Mouse (Mus musculus) liver, embryonic 14.5 days (tissue): ENCODE measurements around the gene Hrh1. TPM values are rescaled to one million over a fixed set of nuclear protein-coding genes. Genes with fewer than 3 reads are reported as not detected.

Source experiments
- ATAC-seq: fragments of 200-750 bp; cut with Nextera tagmentation; 2 replicates; pipeline ENCODE4 v1.8.0; 2017; ENCODE audit warnings: moderate number of reproducible peaks, mild to moderate bottlenecking, moderate library complexity; ENCODE audit not compliant: insufficient read depth
- DNase-seq, 3 experiments: peaks; one replicate each; pipeline ENCODE4 v3.0.0-alpha.2; 2012 to 2013; ENCODE audit warnings: low read depth in 3 of 3, low spot score in 3 of 3
- H3K27ac ChIP-seq: fragments of 300-500 bp; sonication (generic); 2 replicates; pipeline ENCODE4 v1.5.1; 2014; ENCODE audit warnings: moderate library complexity, mild to moderate bottlenecking, control low read depth, inconsistent platforms
- H3K27me3 ChIP-seq: fragments of 300-500 bp; sonication (generic); 2 replicates; pipeline ENCODE4 v1.6.1; 2014; ENCODE audit warnings: mild to moderate bottlenecking, low read length, moderate library complexity; ENCODE audit not compliant: control insufficient read depth, insufficient read depth
- H3K36me3 ChIP-seq: fragments of 300-500 bp; sonication (generic); replicated peaks from 2 replicates; pipeline ENCODE4 v1.6.1; 2014; ENCODE audit warnings: low read depth; ENCODE audit not compliant: control insufficient read depth, insufficient read depth
- H3K4me1 ChIP-seq, 2 experiments: fragments of 200-500 bp in 1 of 2; fragments of 300-500 bp in 1 of 2; sonication (generic) in 1 of 2; replicated peaks; 2 replicates each; pipeline ENCODE4 v1.6.1; 2012 to 2014; ENCODE audit warnings: antibody characterized with exemption in 1 of 2, inconsistent platforms in 1 of 2, low read length in 1 of 2; ENCODE audit not compliant: control insufficient read depth in 2 of 2, insufficient read depth in 2 of 2
- H3K4me2 ChIP-seq: fragments of 300-500 bp; sonication (generic); 2 replicates; pipeline ENCODE4 v1.6.1; 2014; ENCODE audit warnings: low read depth, mild to moderate bottlenecking, control low read depth, moderate library complexity
- H3K4me3 ChIP-seq, 2 experiments: fragments of 200-500 bp in 1 of 2; fragments of 300-500 bp in 1 of 2; sonication (generic) in 1 of 2; 2 replicates each; pipeline ENCODE4 v1.5.1; 2012 to 2014; ENCODE audit warnings: low read depth in 2 of 2, low read length in 2 of 2, mild to moderate bottlenecking in 2 of 2, control low read depth in 1 of 2, inconsistent platforms in 1 of 2, moderate library complexity in 1 of 2; ENCODE audit not compliant: insufficient read depth in 1 of 2
- H3K9ac ChIP-seq: fragments of 300-500 bp; sonication (generic); replicated peaks from 2 replicates; pipeline ENCODE4 v1.6.1; 2014; ENCODE audit warnings: mild to moderate bottlenecking, control low read depth, moderate library complexity
- H3K9me3 ChIP-seq: fragments of 300-500 bp; sonication (generic); 2 replicates; pipeline ENCODE4 v1.6.1; 2016; ENCODE audit warnings: low read length, mixed read lengths; ENCODE audit not compliant: control insufficient read depth
- CTCF ChIP-seq: IDR thresholded peaks from 2 replicates; pipeline ENCODE4 v1.5.1; 2016; ENCODE audit warnings: antibody characterized with exemption, low read depth, control low read depth
- EP300 ChIP-seq: IDR thresholded peaks from 2 replicates; pipeline ENCODE4 v1.6.1; 2016; ENCODE audit warnings: antibody characterized with exemption, low read depth
- WGBS: fragments of 180-500 bp; shearing (Covaris S2); extraction: QIAGEN DNeasy Blood & Tissue Kit; methylation state at CpG from one replicate; pipeline ENCODE4 v1.1.7; 2014; ENCODE audit not compliant: insufficient replicate concordance; 5-methylcytosine and 5-hydroxymethylcytosine counted together
- polyA plus RNA-seq, 2 experiments: library from polyadenylated mRNA; depleted of rRNA in 1 of 2; stranded (reverse) in 1 of 2; unstranded in 1 of 2; fragments of >200 nt; fragmentation: Nextera tagmentation in 1 of 2; extraction: Ambion mirVana in 1 of 2; gene quantifications; 2 replicates each; pipeline versions ENCODE4 v1.2.1 to v1.2.3; 2012 to 2014

Gene Hrh1
- polyA plus RNA-seq, 2 experiments: 0.06 TPM; not detected in 1

DNA sequence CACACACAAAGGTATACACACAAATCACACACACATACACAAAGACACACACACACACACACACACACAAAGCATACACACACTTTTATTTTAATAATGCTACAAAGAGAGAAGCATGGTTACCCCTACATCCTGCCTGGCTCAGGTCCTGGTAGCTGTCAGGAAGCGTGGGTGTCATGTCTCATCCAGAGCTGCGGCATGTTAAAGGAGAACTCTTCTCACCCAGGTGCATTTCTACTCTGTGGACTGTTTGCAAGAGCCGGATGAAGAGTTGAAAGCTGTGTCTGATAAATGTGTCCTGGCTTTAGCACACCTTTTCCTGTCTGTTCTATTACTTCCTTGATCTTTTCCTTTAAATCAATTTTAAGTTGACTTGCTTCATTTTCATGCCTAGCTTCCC is 47.2 kb downstream of the Hrh1 start:
- no peak for TF ChIP-seq CTCF
- no peak for TF ChIP-seq EP300
- DNase-seq: no peak

DNA sequence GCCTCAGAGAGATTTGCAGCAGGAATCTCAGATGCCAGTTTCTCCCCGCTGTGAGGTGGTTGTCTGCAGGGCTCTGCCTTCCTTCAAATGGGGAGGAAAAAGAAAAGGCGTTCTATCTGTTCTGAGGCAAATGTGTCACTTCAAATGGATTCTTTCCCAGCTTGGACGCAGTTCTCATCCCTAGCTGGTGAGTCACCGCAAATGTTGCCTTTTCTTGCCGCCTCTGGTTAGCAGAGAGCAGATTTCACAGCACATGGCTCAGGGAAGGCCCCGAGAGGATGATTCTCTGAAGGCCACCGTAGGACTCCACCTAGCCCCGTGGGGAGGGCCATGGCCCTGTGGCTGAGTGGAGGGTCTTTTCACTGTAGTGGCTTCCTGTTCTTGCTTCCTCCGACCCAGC is 51.2 kb downstream of the Hrh1 start:
- H3K27me3 ChIP-seq: no peaks in the 10 kb centered on the region
- no peaks in the 10 kb centered on the region for H3K4me1 ChIP-seq
- no peak for ATAC-seq
- no peak overlapping the region for H3K4me3 ChIP-seq
- no peak for DNase-seq
- no peak overlapping the region for H3K4me2 ChIP-seq
- WGBS: 46% methylated on average over 9 of the region's 9 CpGs
- no peak overlapping the region for H3K27ac ChIP-seq
- TF ChIP-seq CTCF (no peak), EP300 (no peak)
- no peak overlapping the region for H3K9ac ChIP-seq
- no peaks in the 10 kb centered on the region for H3K9me3 ChIP-seq
- no peaks in the 10 kb centered on the region for H3K36me3 ChIP-seq

More for the DNA sequence above, 47.2 kb downstream of the Hrh1 start:
- H3K27me3 ChIP-seq: no peaks in the 10 kb centered on the region
- H3K36me3 ChIP-seq: no peaks in the 10 kb centered on the region
- ATAC-seq: no peak
- H3K4me3 ChIP-seq: no peak overlapping the region
- H3K4me1 ChIP-seq: no peaks in the 10 kb centered on the region
- no peaks in the 10 kb centered on the region for H3K9me3 ChIP-seq
- WGBS: 20% methylated on average over 3 of the region's 3 CpGs
- H3K9ac ChIP-seq: no peak overlapping the region
- no peak overlapping the region for H3K27ac ChIP-seq
- no peak overlapping the region for H3K4me2 ChIP-seq

DNA sequence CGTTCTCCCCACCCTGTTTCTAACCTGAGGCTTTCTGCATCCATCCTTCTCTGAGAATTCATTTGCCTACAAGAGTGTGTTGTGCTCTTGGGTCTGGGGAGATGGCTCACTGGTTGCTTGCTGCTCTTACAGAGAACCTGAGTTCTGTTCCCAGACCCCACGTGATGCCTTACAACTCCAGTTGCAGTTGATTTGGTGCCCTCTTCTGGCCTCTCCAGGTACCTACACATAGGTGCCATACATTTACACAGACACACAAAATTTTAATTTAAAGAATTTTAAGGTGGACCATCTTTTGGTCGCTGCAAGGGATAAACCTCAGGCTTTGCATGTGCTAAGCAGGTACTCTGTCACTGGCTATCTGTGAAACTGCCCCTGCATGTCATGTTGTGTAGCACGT is 57.5 kb downstream of the Hrh1 start:
- Histone ChIP-seq H3K4me3 (no peak overlapping the region), H3K27me3 (no peaks in the 10 kb centered on the region), H3K9me3 (no peaks in the 10 kb centered on the region), H3K4me1 (no peaks in the 10 kb centered on the region), H3K27ac (no peak overlapping the region), H3K36me3 (no peaks in the 10 kb centered on the region), H3K4me2 (no peak overlapping the region), H3K9ac (no peak overlapping the region)
- TF ChIP-seq EP300 (no peak), CTCF (no peak)
- no peak for ATAC-seq
- no peak for DNase-seq
- WGBS: 54% methylated on average over 4 of the region's 4 CpGs

DNA sequence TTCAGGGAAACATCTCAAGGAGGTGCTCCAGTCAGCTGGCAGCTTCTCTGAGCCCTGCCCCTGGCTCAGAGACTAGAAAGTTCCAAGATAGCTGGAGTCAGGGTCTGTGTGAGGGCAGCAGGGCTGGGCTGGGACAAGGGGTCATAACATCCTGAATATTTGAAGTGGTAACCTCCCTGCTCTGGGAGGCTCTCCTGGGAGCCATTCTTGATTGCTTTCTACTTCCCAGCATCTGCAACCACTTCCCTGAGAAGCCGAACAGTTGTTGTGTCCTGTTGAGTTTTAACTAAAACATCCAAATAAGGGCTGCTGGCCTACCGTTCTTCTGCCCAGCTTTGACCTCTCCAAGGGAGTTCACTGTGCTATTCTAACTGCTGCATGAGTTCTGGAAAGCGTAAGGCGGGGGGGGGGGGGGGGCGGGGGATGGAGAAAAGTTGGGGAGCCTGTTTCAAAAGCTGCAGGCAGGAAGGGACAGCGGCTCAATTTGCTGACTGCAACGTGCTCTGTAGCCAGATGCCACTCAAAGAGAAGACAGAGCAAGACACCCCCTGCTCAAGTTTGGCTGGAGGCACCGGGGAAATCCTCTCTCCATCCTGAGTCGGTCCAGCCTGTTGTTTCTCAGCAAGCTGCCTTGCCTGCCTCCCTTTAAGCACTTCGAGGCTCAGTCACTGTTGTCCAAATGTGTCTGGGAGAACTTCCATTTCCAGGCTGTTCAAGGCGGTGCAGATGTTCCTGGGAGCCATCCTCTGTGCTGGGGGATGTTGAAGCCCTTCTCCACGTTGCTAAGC is 58.7 kb downstream of the Hrh1 start:
- DNase-seq (no peak), ATAC-seq (no peak)
- Histone ChIP-seq H3K36me3 (no peaks in the 10 kb centered on the region), H3K9ac (no peak overlapping the region), H3K4me3 (no peak overlapping the region), H3K4me1 (no peaks in the 10 kb centered on the region), H3K27ac (no peak overlapping the region), H3K27me3 (no peaks in the 10 kb centered on the region), H3K9me3 (no peaks in the 10 kb centered on the region), H3K4me2 (no peak overlapping the region)
- WGBS: 53% methylated on average over 12 of the region's 12 CpGs
- TF ChIP-seq EP300 (no peak), CTCF (no peak)

DNA sequence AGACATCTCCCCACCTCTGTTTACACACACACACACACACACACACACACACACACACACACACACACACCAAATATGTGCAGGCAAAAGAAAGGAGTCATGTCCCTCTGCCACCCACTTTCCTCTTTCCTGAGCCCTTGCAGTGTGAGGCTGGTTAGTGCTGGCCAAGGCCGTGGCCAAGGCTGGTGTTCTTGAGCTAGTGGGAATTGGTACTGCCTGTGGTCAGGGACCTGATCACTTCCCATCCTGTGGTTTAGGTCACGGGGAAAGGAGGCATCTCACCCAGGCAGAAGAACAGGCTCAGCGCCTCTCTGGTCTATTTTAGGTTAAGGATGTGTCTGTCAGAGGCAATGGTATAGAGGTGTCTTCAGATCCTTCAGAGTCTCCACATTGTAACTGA is 59.6 kb downstream of the Hrh1 start:
- Histone ChIP-seq H3K4me1 (no peaks in the 10 kb centered on the region), H3K27me3 (no peaks in the 10 kb centered on the region), H3K9me3 (no peaks in the 10 kb centered on the region), H3K4me3 (no peak overlapping the region), H3K36me3 (no peaks in the 10 kb centered on the region), H3K27ac (no peak overlapping the region), H3K9ac (no peak overlapping the region), H3K4me2 (no peak overlapping the region)
- 28% methylated on average over 3 of the region's 3 CpGs for WGBS
- ATAC-seq (no peak), DNase-seq (no peak)
- TF ChIP-seq CTCF (no peak), EP300 (no peak)
